Mouse (Mus musculus): ENCODE results near the gene Slc25a53. TPM values are rescaled to one million over a fixed set of nuclear protein-coding genes. Genes with fewer than 3 reads are reported as not detected.
A peak's percentile ranks its signal among the peaks of the same experiment; 100 is the strongest.

Gene Slc25a53
- total RNA-seq (2014; rRNA removed) (24.8 and 28.4 TPM in 2 replicates), polyA plus RNA-seq (2015; fragmentation: Nextera tagmentation; extraction: Ambion mirVana) (12.2 and 12.6 TPM in 2 replicates)

DNA sequence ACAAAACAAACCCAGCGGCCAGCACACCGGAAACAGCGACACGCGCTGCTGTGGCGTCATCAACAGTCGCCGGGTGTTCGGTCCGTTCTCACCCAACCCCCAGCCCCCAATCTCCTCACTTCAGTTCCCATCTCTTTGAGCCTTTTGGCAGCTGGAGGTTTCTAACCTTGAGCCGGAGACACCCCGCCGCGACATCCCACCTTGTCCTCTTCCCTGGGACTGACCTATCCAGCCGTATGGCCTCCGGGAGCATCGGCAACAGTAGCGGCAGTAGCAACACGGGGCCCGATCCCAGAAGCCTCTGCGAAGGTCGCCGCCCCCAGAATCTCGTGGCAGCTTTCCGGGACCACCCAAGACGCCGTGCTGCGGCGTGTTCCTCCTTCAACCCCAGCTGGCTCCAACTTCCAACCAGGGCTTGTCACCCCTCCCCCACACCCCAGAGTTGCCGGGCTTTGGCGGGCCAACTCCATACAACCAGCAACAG, at the start of gene Slc25a53:
Gene Slc25a53 (minus strand): TSS at position 303 of the 484 bp plus-strand sequence.
- Histone ChIP-seq H3K4me3 (ENCODE audit: low read length) (peak within 1 kb of the TSS; percentile 52), H3K4me1 (ENCODE audit: insufficient read depth, low read length) (no peaks in the 10 kb centered on the region), H3K9ac (replicated peaks; ENCODE audit: low read length) (peak within 1 kb of the TSS; percentile 52), H3K4me2 (ENCODE audit: low read depth, low read length) (peak within 1 kb of the TSS; percentile 65), H3K27me3 (ENCODE audit: insufficient read depth, low read length) (no peaks in the 10 kb centered on the region), H3K9me3 (ENCODE audit: low read length) (no peaks in the 10 kb centered on the region), H3K27ac (peak within 1 kb of the TSS; percentile 85), H3K36me3 (ENCODE audit: insufficient read depth, low read length) (no peaks in the 10 kb centered on the region)
- 37% methylated on average over 31 of the region's 31 CpGs for WGBS
- no peak for TF ChIP-seq CTCF (IDR thresholded peaks at IDR 0.05; ENCODE audit: low read depth)
- ATAC-seq (peak; percentile 98), DNase-seq (ENCODE audit: low spot score) (peak; percentile 89)

DNA sequence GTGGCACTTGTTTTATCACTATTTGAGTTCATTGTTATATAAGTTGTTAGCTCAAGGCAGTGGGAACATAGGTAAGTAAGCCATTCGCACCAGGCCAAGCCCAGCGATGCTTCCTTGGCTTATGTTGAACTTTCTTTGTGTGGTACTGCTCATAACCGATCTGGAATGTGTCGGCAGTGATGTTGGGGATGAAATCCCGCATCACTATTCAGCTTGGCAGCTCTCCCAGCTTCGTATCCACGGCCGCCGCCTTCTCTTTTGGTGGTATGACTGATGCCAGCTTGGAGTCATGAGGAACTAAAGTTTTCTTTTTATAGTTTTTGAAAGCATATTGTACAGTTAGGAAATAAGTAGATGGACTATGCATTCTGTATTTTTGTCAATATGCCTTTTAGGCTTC, 25.1 kb upstream of the Slc25a53 start:
- no peak for TF ChIP-seq CTCF (IDR thresholded peaks at IDR 0.05; ENCODE audit: low read depth)
- Histone ChIP-seq H3K4me2 (ENCODE audit: low read depth, low read length) (no peak overlapping the region), H3K4me3 (ENCODE audit: low read length) (no peak overlapping the region), H3K9me3 (ENCODE audit: low read length) (no peaks in the 10 kb centered on the region), H3K36me3 (ENCODE audit: insufficient read depth, low read length) (no peaks in the 10 kb centered on the region), H3K27me3 (ENCODE audit: insufficient read depth, low read length) (no peaks in the 10 kb centered on the region), H3K4me1 (ENCODE audit: insufficient read depth, low read length) (no peaks in the 10 kb centered on the region), H3K27ac (no peak overlapping the region), H3K9ac (replicated peaks; ENCODE audit: low read length) (no peak overlapping the region)
- ATAC-seq (no peak), DNase-seq (ENCODE audit: low spot score) (peak; percentile 1)
- 58% methylated on average over 9 of the region's 9 CpGs for WGBS

DNA sequence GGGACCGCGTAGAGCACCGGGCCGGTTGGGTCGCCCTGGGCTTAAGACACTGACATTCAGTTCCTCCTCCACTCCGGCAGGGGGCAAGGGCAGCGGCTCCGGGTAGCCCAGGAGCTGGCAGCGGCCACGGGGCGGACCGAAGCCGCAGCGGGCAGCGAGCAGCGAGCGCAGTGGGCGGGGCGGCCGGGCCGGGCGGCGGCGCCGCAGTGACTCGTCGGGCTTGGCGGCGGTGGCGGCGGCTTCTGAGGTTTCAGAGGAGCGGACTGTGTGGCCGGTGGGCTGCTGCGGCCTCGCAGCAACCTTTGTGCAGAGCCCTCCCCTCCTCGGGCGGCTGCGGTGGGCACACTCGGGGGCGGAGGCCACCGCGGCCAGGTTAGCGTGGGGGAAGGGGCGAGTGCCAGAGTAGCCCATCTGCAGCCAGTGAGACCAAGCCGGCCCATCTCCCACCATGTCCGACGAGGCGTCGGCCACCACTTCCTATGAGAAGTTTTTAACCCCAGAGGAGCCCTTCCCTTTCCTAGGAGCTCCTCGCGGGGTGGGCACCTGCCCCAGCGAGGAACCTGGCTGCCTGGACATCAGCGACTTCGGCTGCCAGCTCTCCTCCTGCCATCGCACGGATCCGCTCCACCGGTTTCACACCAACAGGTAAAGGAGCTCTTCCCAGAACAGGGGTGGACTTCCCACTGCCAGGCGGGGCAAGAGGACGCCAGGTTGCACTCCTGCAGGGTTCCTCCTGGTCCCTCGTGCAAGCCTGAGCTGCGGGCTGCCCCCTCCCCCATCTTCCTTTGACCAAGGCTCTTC, 11.5 kb upstream of the Slc25a53 start, which contains the start of gene Fam199x:
Gene Fam199x (plus strand): TSS at position 170 of the 801 bp plus-strand sequence.
- peak within 1 kb of the TSS; percentile 62; the same call in 1 of the 2 replicates for H3K27ac ChIP-seq
- H3K9me3 ChIP-seq (ENCODE audit: low read length) = no peaks in the 10 kb centered on the region
- peak; percentile 57 for TF ChIP-seq CTCF (IDR thresholded peaks at IDR 0.05; ENCODE audit: low read depth)
- no peaks in the 10 kb centered on the region for H3K27me3 ChIP-seq (ENCODE audit: insufficient read depth, low read length)
- peak within 1 kb of the TSS; percentile 64 for H3K4me2 ChIP-seq (ENCODE audit: low read depth, low read length)
- DNase-seq (ENCODE audit: low spot score) = peak; percentile 86
- whole genome bisulfite sequencing = 23% methylated on average over 48 of the region's 62 CpGs
- no peaks in the 10 kb centered on the region for H3K4me1 ChIP-seq (ENCODE audit: insufficient read depth, low read length)
- peak within 1 kb of the TSS; percentile 65 for H3K4me3 ChIP-seq (ENCODE audit: low read length)
- H3K9ac ChIP-seq (replicated peaks; ENCODE audit: low read length) = peak within 1 kb of the TSS; percentile 69
- no peaks in the 10 kb centered on the region for H3K36me3 ChIP-seq (ENCODE audit: insufficient read depth, low read length)
- peak; percentile 96 for ATAC-seq

- DNase-seq (ENCODE audit: low spot score) = no peak
- peak overlapping the region; percentile 65 for H3K4me3 ChIP-seq (ENCODE audit: low read length)
- H3K36me3 ChIP-seq (ENCODE audit: insufficient read depth, low read length) = no peaks in the 10 kb centered on the region
- H3K9me3 ChIP-seq (ENCODE audit: low read length) = no peaks in the 10 kb centered on the region
- no peak overlapping the region; the same call in 1 of the 2 replicates for H3K27ac ChIP-seq
- peak overlapping the region; percentile 64 for H3K4me2 ChIP-seq (ENCODE audit: low read depth, low read length)
- WGBS = 18% methylated on average over 9 of the region's 11 CpGs
- ATAC-seq = peak; percentile 79
- no peaks in the 10 kb centered on the region for H3K27me3 ChIP-seq (ENCODE audit: insufficient read depth, low read length)
- H3K9ac ChIP-seq (replicated peaks; ENCODE audit: low read length) = peak overlapping the region; percentile 69
- TF ChIP-seq CTCF (IDR thresholded peaks at IDR 0.05; ENCODE audit: low read depth) = no peak
- H3K4me1 ChIP-seq (ENCODE audit: insufficient read depth, low read length) = no peaks in the 10 kb centered on the region
These were observed 10.9 kb upstream of the Slc25a53 start for GRCm38 (mm10) chrX:137049060-137049424.

DNA sequence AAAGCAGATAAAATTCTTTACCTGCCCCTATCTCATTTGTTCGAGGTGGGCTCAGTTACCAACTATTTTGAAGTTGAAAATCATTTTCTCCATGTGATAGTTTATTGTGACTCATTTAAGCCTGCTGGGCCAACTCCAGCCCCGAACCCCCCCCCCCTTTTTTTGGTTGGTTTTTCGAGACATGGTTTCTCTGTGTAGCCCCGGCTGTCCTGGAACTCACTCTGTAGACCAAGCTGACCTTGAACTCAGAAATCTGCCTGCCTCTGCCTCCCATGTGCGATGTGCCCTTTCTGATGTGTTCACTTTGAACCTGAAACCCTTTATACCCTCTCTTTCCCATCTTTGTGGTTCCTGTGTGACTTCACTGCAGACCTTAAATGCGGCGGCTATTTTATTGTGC, 400 bp upstream of the Slc25a53 start:
- WGBS = 55% methylated on average over 7 of the region's 7 CpGs
- H3K9me3 ChIP-seq (ENCODE audit: low read length) = no peaks in the 10 kb centered on the region
- ATAC-seq = peak; percentile 46

DNA sequence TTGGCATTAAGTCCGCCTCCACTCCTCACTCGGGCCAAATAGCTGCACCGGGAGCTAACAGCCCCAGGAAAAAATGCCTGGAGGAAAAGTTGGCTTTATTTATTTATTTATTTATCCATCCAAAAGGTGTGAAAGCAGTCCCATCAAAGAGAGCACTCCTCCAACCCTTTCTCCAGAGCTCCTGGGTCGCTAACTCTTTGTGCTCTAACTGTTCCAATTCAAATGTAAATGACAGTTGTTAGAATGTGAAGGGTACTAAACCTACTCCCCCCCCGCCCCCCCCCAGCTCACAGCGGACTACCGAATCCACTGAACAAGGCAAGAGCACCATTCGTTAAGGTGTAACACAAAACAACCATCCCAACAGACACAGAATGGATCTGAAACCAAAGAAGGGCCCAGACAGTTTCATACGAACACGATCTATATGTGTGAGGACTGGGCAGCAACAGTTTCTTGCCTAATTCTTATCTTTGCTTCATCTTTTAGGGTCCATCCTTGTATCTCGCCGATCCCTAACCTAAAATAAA, 567 bp downstream of the Slc25a53 start:
- Histone ChIP-seq H3K27me3 (ENCODE audit: insufficient read depth, low read length) (no peaks in the 10 kb centered on the region), H3K9ac (replicated peaks; ENCODE audit: low read length) (peak overlapping the region; percentile 52), H3K36me3 (ENCODE audit: insufficient read depth, low read length) (no peaks in the 10 kb centered on the region), H3K4me1 (ENCODE audit: insufficient read depth, low read length) (no peaks in the 10 kb centered on the region), H3K27ac (peak overlapping the region; percentile 85), H3K9me3 (ENCODE audit: low read length) (no peaks in the 10 kb centered on the region), H3K4me3 (ENCODE audit: low read length) (peak overlapping the region; percentile 52), H3K4me2 (ENCODE audit: low read depth, low read length) (peak overlapping the region; percentile 65)
- no peak for TF ChIP-seq CTCF (IDR thresholded peaks at IDR 0.05; ENCODE audit: low read depth)
- DNase-seq (ENCODE audit: low spot score) = no peak
- WGBS = 28% methylated on average over 12 of the region's 12 CpGs
- no peak for ATAC-seq

More for the DNA sequence above, 400 bp upstream of the Slc25a53 start:
- Histone ChIP-seq H3K27ac (peak overlapping the region; percentile 85; the same call in 1 of the 2 replicates), H3K27me3 (ENCODE audit: insufficient read depth, low read length) (no peaks in the 10 kb centered on the region), H3K36me3 (ENCODE audit: insufficient read depth, low read length) (no peaks in the 10 kb centered on the region), H3K4me3 (ENCODE audit: low read length) (peak overlapping the region; percentile 52), H3K4me2 (ENCODE audit: low read depth, low read length) (peak overlapping the region; percentile 65), H3K9ac (replicated peaks; ENCODE audit: low read length) (peak overlapping the region; percentile 52), H3K4me1 (ENCODE audit: insufficient read depth, low read length) (no peaks in the 10 kb centered on the region)
- TF ChIP-seq CTCF (IDR thresholded peaks at IDR 0.05; ENCODE audit: low read depth) = no peak
- no peak for DNase-seq (ENCODE audit: low spot score)
